Mouse (Mus musculus) forebrain, embryonic 12.5 days (tissue): Measurements from ENCODE around the gene Haus4. TPM values are rescaled to one million over a fixed set of nuclear protein-coding genes. Genes with fewer than 3 reads are reported as not detected.

Experiments
- polyA plus RNA-seq: library from polyadenylated mRNA; unstranded; fragments of >200 nt; fragmentation: Nextera tagmentation; extraction: Ambion mirVana; gene quantifications from 2 replicates; pipeline ENCODE4 v1.2.1, GENCODE M21; 2016

Haus4 gene
- polyA plus RNA-seq, 1 experiment from 2014 or later: 47.5 TPM

Other genes with a start within 250 kb of the Haus4 start
- gene Oxa1l, start 193.8 kb downstream of the Haus4 start, polyA plus RNA-seq: 42.6 and 52.9 TPM in 2 replicates
- 4.2 and 5.4 TPM in 2 replicates for gene Slc7a7, start 136.8 kb downstream of the Haus4 start, polyA plus RNA-seq
- gene Mrpl52, start 127.7 kb downstream of the Haus4 start, polyA plus RNA-seq: 274 and 307 TPM in 2 replicates
- gene Mmp14, start 123.0 kb downstream of the Haus4 start, polyA plus RNA-seq: 76.0 and 79.2 TPM in 2 replicates
- 26.2 and 29.8 TPM in 2 replicates for gene Lrp10, start 90.5 kb downstream of the Haus4 start, polyA plus RNA-seq
- 26.1 and 29.9 TPM in 2 replicates for gene Rem2, start 78.5 kb downstream of the Haus4 start, polyA plus RNA-seq
- gene Prmt5, start 37.1 kb downstream of the Haus4 start, polyA plus RNA-seq: 122 and 125 TPM in 2 replicates
- 37.5 and 47.3 TPM in 2 replicates for gene Ajuba, start 22.9 kb upstream of the Haus4 start, polyA plus RNA-seq
- 9.0 and 9.2 TPM in 2 replicates for gene 4931414P19Rik, start 51.4 kb upstream of the Haus4 start, polyA plus RNA-seq
- 395 and 399 TPM in 2 replicates for gene Psmb5, start 63.4 kb upstream of the Haus4 start, polyA plus RNA-seq
- gene Psmb11, start 66.8 kb upstream of the Haus4 start, polyA plus RNA-seq: 0.04 TPM in 1 of 2 replicates, not detected in the other
- not detected in 2 replicates for gene Gm17606, start 86.3 kb upstream of the Haus4 start, polyA plus RNA-seq
- 9.8 and 10.7 TPM in 2 replicates for gene Cdh24, start 86.7 kb upstream of the Haus4 start, polyA plus RNA-seq
- 87.5 and 89.7 TPM in 2 replicates for gene 1700123O20Rik, start 131.6 kb upstream of the Haus4 start, polyA plus RNA-seq
- 188 and 190 TPM in 2 replicates for gene Acin1, start 132.3 kb upstream of the Haus4 start, polyA plus RNA-seq
- gene Gm29776, start 144.2 kb upstream of the Haus4 start, polyA plus RNA-seq: not detected in 2 replicates
- not detected in 2 replicates for gene Cebpe, start 157.6 kb upstream of the Haus4 start, polyA plus RNA-seq
- gene Slc7a8, start 227.3 kb upstream of the Haus4 start, polyA plus RNA-seq: 2.3 and 2.7 TPM in 2 replicates